Mouse (Mus musculus) testis, postnatal 10 days (tissue): Measurements from ENCODE around the gene Zfp217.
"Not testable (repeated sequence)": the region's sequence is repeated elsewhere in the genome, so short reads cannot be mapped to it uniquely, and the experiment has no call there.

Experiments
- DNase-seq: peaks from one replicate; pipeline ENCODE4 v3.0.0; 2021; ENCODE audit warnings: low spot score

The Zfp217 gene

GRCm38 (mm10) chr2:170147661-170148153 lies at the start of gene Zfp217:
TSS of gene Zfp217 (minus strand) at chr2:170148103.
- DNase-seq = no peak

GRCm38 (mm10) chr2:170195542-170196089 lies 47.7 kb upstream of the Zfp217 start:
- no peak for DNase-seq

GRCm38 (mm10) chr2:170194845-170195244 lies 46.9 kb upstream of the Zfp217 start:
- no peak for DNase-seq

GRCm38 (mm10) chr2:170193850-170194249 lies 45.9 kb upstream of the Zfp217 start:
- DNase-seq = no peak

GRCm38 (mm10) chr2:170193211-170193610 lies 45.3 kb upstream of the Zfp217 start:
- DNase-seq = no peak

- DNase-seq = peak; percentile 69
Observed at GRCm38 (mm10) chr2:170192731-170193149, 44.8 kb upstream of the Zfp217 start.

GRCm38 (mm10) chr2:170188721-170189120 lies 40.8 kb upstream of the Zfp217 start:
- no peak for DNase-seq

- no peak for DNase-seq
Observed at GRCm38 (mm10) chr2:170185137-170185837, 37.4 kb upstream of the Zfp217 start.

GRCm38 (mm10) chr2:170184175-170184983 lies 36.5 kb upstream of the Zfp217 start:
- DNase-seq = peak; percentile 64

- no peak for DNase-seq
Observed at GRCm38 (mm10) chr2:170183851-170184174, 35.9 kb upstream of the Zfp217 start.

- DNase-seq = no peak
Observed at GRCm38 (mm10) chr2:170181862-170182261, 34.0 kb upstream of the Zfp217 start.

- DNase-seq = not testable (repeated sequence)
Observed at GRCm38 (mm10) chr2:170180769-170181168, 32.9 kb upstream of the Zfp217 start.

GRCm38 (mm10) chr2:170179317-170179716 lies 31.4 kb upstream of the Zfp217 start:
- no peak for DNase-seq

- DNase-seq = no peak
Observed at GRCm38 (mm10) chr2:170177323-170177722, 29.4 kb upstream of the Zfp217 start.

- DNase-seq = no peak
Observed at GRCm38 (mm10) chr2:170176284-170176926, 28.5 kb upstream of the Zfp217 start.

GRCm38 (mm10) chr2:170175661-170176150 lies 27.8 kb upstream of the Zfp217 start:
- no peak for DNase-seq

GRCm38 (mm10) chr2:170175190-170175589 lies 27.3 kb upstream of the Zfp217 start:
- no peak for DNase-seq

GRCm38 (mm10) chr2:170169062-170169461 lies 21.2 kb upstream of the Zfp217 start:
- DNase-seq = no peak

- DNase-seq = no peak
Observed at GRCm38 (mm10) chr2:170165649-170166048, 17.7 kb upstream of the Zfp217 start.

- DNase-seq = no peak
Observed at GRCm38 (mm10) chr2:170163671-170164462, 16.0 kb upstream of the Zfp217 start.

- no peak for DNase-seq
Observed at GRCm38 (mm10) chr2:170159795-170160568, 12.1 kb upstream of the Zfp217 start.
